Mouse (Mus musculus) stomach, postnatal 0 days (tissue): Measurements from ENCODE around the gene Ttc39d.

Experiments
- CTCF ChIP-seq: IDR thresholded peaks from 2 replicates; pipeline ENCODE4 v1.5.1; 2016; ENCODE audit warnings: antibody characterized with exemption, low read depth, mild to moderate bottlenecking, moderate library complexity
- EP300 ChIP-seq: optimal IDR thresholded peaks from 2 replicates; pipeline ENCODE3; 2016; ENCODE audit warnings: antibody characterized with exemption

- TF ChIP-seq CTCF: no peak
- no peak for TF ChIP-seq EP300
Measured at GRCm38 (mm10) chr17:80234376-80234775, 27.1 kb downstream of the Ttc39d start.
